Mouse (Mus musculus): ENCODE data around the gene Cpsf6.

GRCm38 (mm10) chr10:117312168-117312567, 67.6 kb downstream of the Cpsf6 start:
- TF ChIP-seq CTCF (IDR thresholded peaks at IDR 0.05; ENCODE audit: low read depth): no peak
- TF ChIP-seq EP300 (optimal IDR thresholded peaks at IDR 0.05): no peak

Measured in stomach, postnatal 0 days (tissue).